Mouse (Mus musculus): Measurements from ENCODE around the gene Parp11. TPM values are rescaled to one million over a fixed set of nuclear protein-coding genes. Genes with fewer than 3 reads are reported as not detected.

The Parp11 gene
- polyA plus RNA-seq (2015; fragmentation: Illumina TruSeq; extraction: RNeasy Lipid Tissue Mini Kit (QIAGEN cat#74804); ENCODE audit: insufficient read depth, low replicate concordance) = 59.8 TPM

GRCm38 (mm10) chr6:127446436-127446890 is at the start of gene Parp11:
Gene Parp11, plus strand, starts transcription at chr6:127446840.

Other genes with a start within 250 kb of the Parp11 start
- 10.0 TPM for gene Cracr2a, start 114.5 kb downstream of the Parp11 start, polyA plus RNA-seq (2015; fragmentation: Illumina TruSeq; extraction: RNeasy Lipid Tissue Mini Kit (QIAGEN cat#74804); ENCODE audit: insufficient read depth, low replicate concordance)